Mouse (Mus musculus) lung, postnatal 4 days (tissue): ENCODE measurements at regions not wholly inside any gene's neighbourhood (a gene's known extent, or its start where the extent isn't known, plus 50 kb on each side); places are given as distances from the start of the nearest gene placed in this dataset.
"Not testable (repeated sequence)": the region's sequence is repeated elsewhere in the genome, so short reads cannot be mapped to it uniquely, and the experiment has no call there.

Experiments used
- DNase-seq, 2 experiments: peaks; one replicate each; pipeline ENCODE4 v3.0.0; 2021

- DNase-seq = no peak
Observed at GRCm38 (mm10) chr13:20039590-20039989, 50.8 kb upstream of the Elmo1 start.

DNA sequence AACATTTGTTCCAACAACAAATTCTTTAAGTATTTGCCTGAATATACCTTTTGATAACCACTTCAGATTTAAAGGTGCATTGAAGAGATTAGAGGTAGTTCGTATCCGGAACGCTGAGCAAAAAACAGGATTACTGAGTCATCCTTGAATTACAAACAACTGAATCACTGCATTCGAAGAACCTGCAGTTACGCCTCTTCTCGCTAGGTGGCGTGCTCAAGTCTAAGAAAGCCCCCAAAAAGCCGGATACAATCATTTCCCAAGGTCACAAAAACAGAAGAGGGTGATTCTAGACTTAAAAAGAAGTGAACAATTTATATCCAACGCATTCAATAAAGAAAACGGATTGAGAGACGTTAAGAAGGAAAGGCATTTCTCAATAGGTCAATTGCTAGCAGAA lies 51.9 kb upstream of the Elmo1 start:
- DNase-seq = peak; percentile 33 to 50

DNA sequence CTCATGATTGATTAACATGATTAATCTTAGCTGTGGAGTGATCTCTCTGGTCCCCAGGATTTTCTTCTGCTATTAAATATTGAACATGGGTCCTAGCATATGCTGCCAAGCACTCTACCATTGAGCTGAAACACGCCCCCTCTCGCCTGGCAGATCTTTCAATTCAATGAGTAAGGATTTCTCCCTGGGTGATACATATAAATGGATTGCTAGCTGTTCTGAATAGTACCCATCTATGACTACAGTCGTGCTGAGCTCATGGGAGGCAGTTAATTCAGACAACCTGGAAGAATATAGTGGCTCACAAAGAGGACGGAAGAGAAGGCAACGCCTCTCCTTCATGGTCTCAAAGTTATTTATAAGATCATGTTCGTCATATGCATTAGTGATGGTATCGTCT lies 53.0 kb upstream of the Elmo1 start:
- no peak for DNase-seq

GRCm38 (mm10) chr13:20033937-20034735 lies 56.3 kb upstream of the Elmo1 start:
- DNase-seq = no peak

GRCm38 (mm10) chr13:20031660-20032059 lies 58.7 kb upstream of the Elmo1 start:
- no peak for DNase-seq

GRCm38 (mm10) chr13:20031082-20031481 lies 59.3 kb upstream of the Elmo1 start:
- peak in 1 of 2 experiments; percentile 18 for DNase-seq

DNA sequence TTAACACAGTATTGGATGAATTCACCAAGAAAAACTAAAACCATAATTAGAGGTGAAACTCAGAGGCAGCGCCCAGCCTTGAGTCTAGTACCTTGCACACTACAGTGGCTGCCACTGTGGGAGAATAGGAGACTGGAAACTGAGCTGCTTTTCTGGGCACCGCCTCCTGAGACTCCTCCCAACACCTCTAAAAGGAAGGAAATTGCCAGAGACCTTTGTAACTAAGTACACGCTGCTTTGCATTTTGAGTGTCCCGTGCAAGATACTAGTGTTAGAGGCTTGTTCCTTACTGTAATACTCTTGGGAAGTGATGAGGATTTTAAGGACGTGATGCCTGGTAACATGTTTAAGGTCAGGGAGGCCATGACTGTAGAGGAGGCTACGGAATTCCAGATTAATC lies 63.8 kb upstream of the Elmo1 start:
- no peak for DNase-seq

DNA sequence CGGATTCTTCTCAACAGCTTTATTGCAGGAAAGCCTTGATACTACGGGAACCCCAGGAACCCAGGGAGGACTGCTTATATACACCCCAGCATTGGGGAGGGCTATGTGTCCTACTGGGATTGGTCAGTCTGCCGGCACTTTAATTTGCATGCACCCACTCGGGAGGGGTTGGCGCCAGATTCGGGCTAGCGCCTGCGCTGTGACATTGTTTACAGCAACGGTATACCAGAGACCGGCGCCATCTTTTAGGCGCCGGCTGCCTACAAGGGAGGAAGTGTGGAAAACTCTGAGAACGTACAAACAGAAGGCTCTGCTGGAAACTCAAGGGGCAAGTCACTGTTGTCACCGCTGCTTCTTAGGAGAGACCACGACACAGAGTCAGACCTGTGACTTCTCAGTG lies 73.9 kb upstream of the Elmo1 start:
- not testable (repeated sequence) for DNase-seq

DNA sequence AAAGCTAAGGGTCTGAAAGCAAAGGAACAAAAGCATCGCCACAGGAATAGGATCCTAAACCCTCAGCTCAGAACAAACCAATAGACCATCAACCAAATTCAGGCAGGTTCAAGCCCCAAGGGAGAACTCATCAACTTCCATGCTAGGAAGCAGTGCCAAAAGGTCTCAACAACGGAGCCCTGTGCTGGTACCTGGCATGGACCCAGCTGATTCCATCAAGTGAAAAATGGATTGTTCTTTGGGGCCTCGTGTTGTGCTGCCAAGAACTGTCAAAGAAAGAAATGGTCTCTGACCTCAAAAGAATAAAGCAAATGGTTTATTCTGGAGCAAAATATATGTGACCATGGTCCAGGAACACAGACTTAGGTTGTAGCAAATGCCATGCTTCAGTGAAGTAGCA lies 77.8 kb upstream of the Elmo1 start:
- DNase-seq = no peak

GRCm38 (mm10) chr13:20009164-20009563 lies 81.2 kb upstream of the Elmo1 start:
- no peak for DNase-seq

DNA sequence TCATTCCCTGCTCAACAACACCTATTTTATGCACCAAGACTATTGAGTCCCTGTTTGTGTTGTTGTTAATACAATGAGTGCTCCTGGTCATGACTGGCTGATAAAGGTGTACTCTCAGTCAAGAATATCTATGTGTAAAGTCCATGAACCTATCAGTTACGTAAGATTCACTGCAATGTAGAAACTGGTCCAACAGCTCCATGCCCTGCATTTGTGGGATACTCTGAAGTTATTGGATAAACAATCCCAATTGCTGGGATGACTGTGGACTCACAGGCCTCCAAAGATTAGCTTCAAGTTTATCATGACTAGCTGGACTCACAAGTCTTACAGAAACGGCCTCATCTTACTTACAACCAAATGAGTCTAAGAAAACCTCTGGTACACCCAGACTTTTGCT lies 82.8 kb upstream of the Elmo1 start:
- DNase-seq = no peak

GRCm38 (mm10) chr13:19997606-19998005 lies 92.8 kb upstream of the Elmo1 start:
- DNase-seq = no peak

- no peak for DNase-seq
Observed at GRCm38 (mm10) chr13:19975621-19976020, 114.8 kb upstream of the Elmo1 start.

DNA sequence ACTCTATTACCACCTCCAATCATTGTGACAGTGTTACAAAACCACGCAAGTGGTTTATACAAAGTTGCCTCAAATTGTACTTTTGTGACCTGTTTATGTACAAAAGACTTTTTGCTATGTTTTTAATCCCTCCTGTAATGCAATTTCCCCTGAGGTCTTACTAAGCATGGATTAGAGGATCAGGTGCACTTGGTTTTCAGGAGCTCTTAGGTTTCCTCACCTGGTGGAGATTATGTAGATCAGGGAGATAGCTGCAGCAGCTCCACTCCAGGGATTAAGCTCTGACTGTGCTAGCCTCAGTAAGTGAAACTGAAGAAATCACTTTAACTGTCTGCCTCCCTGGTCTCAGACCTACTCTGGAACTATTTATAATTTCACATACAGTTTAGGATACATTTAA lies 123.8 kb upstream of the Elmo1 start:
- no peak for DNase-seq

- DNase-seq = no peak
Observed at GRCm38 (mm10) chr13:19963031-19963430, 127.4 kb upstream of the Elmo1 start.

- DNase-seq = no peak
Observed at GRCm38 (mm10) chr13:19928761-19929160, 104.7 kb upstream of the Gpr141 start.

- DNase-seq = no peak
Observed at GRCm38 (mm10) chr13:19927807-19928206, 103.8 kb upstream of the Gpr141 start.

DNA sequence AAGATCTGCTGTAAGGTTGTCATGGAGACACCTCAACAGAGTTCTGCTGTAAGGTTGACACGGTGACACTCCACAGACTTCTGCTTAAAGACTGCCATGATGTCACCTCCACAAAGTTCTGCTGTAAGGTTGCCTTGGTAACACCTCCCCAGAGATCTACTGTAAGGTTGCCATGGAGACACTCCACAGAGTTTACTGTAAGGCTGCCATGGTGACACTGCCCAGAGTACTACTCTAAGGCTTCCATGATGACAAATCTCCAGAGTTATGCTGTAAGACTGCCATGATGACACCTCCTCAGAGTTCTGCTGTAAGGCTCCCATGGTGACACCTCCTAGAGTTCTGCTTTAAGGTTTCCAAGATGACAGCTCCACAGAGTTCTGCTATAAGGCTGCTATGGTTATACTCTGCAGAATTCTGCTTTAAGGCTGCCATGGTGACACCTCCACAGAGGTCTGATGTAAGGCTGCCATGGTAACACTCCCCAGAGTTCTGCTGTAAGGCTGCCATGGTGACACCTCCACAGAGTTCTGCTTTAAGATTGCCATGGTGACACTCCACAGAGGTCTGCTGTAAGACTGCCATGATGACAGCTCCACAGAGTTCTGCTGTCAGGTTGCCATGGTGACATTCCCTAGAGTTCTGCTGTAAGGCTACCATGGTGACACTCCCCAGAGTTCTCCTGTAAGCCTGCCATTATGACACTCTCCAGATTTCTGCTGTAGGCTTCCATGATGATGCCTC lies 97.2 kb upstream of the Gpr141 start:
- no peak for DNase-seq

DNA sequence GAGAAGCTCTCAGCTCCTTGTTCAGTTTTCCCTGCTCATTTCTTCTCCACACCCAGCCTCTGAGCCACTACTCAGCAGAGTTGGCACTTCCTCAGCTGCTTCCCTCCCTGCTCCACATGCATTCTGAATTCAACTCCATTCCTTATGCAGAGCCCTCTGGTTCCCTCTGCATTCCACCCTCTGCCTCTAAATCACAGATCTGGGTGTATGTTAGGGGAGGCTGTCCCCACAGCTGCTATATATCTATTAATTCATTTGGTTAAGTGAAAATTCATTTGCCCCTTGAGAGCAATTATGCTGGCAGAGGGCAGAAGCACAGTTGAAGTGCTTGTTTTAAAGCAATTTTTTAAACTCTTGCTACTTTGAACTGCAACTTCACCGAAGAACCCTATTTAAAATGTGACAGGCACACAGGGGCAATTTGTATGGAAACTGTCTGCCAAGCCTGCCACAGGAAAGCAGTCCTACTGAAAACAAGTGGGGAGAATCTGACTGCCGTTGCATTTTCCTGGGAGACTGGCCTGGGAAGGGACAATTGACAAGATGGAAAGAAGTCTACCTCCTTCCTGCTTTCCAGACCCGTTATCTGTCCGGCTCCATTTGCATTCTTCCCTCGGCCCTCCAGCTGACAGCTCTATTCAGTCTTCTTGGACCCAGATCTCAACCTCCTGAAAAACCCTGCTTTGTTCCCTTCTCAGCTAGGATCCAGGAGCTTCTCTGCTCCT lies 88.0 kb upstream of the Gpr141 start:
- no peak for DNase-seq

- DNase-seq = no peak
Observed at GRCm38 (mm10) chr13:19902786-19903185, 78.7 kb upstream of the Gpr141 start.

DNA sequence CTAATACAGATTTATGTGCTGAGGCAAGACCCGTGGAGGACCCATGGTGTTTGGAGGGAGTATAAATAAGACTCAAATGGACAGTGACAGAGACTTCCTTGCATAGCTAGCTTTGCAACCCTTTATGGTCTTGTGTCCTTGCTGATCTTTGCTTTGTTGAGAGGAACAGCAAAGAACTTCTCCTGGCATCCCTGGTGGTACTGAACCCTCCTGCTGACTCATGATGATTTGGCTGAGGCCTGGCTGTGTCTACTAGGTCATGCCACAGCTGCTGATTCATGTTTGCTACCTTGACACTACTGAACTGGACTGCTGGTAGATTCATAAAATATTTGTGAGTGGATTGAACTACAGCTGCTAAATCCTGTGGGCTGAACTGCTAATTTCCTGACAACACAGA lies 73.1 kb upstream of the Gpr141 start:
- no peak for DNase-seq

DNA sequence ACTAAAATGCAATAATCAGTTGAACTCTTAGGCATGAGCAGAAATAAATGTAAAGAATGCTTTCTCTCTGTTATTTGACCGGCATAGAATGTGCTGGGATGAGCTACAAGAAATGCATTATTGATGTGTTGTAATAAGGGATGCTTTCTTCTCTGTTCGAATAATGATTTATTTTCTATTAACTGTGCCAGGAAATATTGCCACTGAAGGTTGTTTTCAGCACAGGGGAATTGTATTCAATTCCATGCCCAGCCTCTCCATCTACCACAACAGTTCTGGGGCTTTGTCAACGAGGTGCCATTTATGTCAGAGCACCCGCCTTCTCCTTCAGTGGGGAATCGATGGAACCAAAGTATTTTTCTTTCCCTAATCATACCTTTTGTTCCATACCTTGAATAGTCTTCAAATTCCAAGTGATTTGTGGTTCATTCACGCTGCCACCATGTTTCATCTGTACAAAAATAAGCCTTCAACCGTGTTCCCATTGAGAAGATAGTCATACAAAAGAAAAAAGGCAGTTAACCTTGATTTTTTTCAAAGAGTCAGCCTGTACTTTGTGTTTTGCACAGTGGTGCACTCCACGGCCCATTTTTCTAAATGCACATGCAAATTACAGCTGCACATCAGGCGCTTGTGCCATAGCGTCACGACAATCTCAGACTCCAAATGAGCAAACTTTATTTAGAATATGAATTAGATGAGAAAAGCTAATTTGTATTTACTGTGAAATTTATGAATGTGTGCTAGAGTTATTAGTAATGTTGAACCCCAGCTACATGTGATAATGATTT lies 65.1 kb upstream of the Gpr141 start:
- no peak for DNase-seq
